Mouse (Mus musculus) hindbrain, postnatal 0 days (tissue): Measurements from ENCODE around the gene Gak. TPM values are rescaled to one million over a fixed set of nuclear protein-coding genes. Genes with fewer than 3 reads are reported as not detected.
A peak's percentile ranks its signal among the peaks of the same experiment; 100 is the strongest.

ENCODE experiments used
- ATAC-seq: fragments of 200-750 bp; cut with Nextera tagmentation; 2 replicates; pipeline ENCODE4 v1.8.0; 2017; ENCODE audit warnings: mild to moderate bottlenecking, moderate TSS enrichment, moderate library complexity
- DNase-seq: peaks from one replicate; pipeline ENCODE4 v3.0.0-alpha.2; 2015; ENCODE audit warnings: low spot score
- H3K27ac ChIP-seq: fragments of 300-500 bp; sonication (generic); 2 replicates; pipeline ENCODE4 v1.5.1; 2014; ENCODE audit warnings: mild to moderate bottlenecking
- H3K27me3 ChIP-seq: fragments of 300-500 bp; sonication (generic); 2 replicates; pipeline ENCODE4 v1.6.1; 2014; ENCODE audit warnings: low read length, mixed read lengths; ENCODE audit not compliant: insufficient read depth
- H3K36me3 ChIP-seq: fragments of 300-500 bp; sonication (generic); 2 replicates; pipeline ENCODE4 v1.6.1; 2014; ENCODE audit warnings: low read length, mixed read lengths; ENCODE audit not compliant: insufficient read depth
- H3K4me1 ChIP-seq: fragments of 300-500 bp; sonication (generic); 2 replicates; pipeline ENCODE4 v1.6.1; 2014; ENCODE audit warnings: antibody characterized with exemption, low read length, mixed read lengths; ENCODE audit not compliant: insufficient read depth
- H3K4me2 ChIP-seq: fragments of 300-500 bp; sonication (generic); 2 replicates; pipeline ENCODE4 v1.6.1; 2014; ENCODE audit warnings: low read depth, mild to moderate bottlenecking, low read length, moderate library complexity, mixed read lengths
- H3K4me3 ChIP-seq: fragments of 300-500 bp; sonication (generic); 2 replicates; pipeline ENCODE4 v1.5.1; 2014; ENCODE audit warnings: low read length
- H3K9ac ChIP-seq: fragments of 300-500 bp; sonication (generic); replicated peaks from 2 replicates; pipeline ENCODE4 v1.6.1; 2014; ENCODE audit warnings: mild to moderate bottlenecking, low read length, moderate library complexity, mixed read lengths
- H3K9me3 ChIP-seq: fragments of 300-500 bp; sonication (generic); 2 replicates; pipeline ENCODE4 v1.6.1; 2016; ENCODE audit warnings: low read length, mixed read lengths
- CTCF ChIP-seq: IDR thresholded peaks from 2 replicates; pipeline ENCODE4 v1.5.1; 2016; ENCODE audit warnings: antibody characterized with exemption, control low read depth, low read depth
- WGBS: fragments of 180-500 bp; shearing (Covaris S2); extraction: QIAGEN DNeasy Blood & Tissue Kit; methylation state at CpG from one replicate; pipeline ENCODE4 v1.1.7; 2014; 5-methylcytosine and 5-hydroxymethylcytosine counted together
- polyA plus RNA-seq: library from polyadenylated mRNA; unstranded; fragments of >200 nt; fragmentation: Nextera tagmentation; extraction: Ambion mirVana; gene quantifications from 2 replicates; pipeline ENCODE4 v1.2.1, GENCODE M21; 2015
- total RNA-seq: library from RNA; depleted of rRNA; stranded (reverse); fragments of >200 nt; gene quantifications from 2 replicates; pipeline ENCODE4 v1.2.3, GENCODE M21; 2014

Gene Gak
- total and polyA plus RNA-seq, 2 experiments from 2014 or later: 43.5 to 75.5 TPM

GRCm38 (mm10) chr5:108602537-108602936 lies 27.0 kb downstream of the Gak start:
- Histone ChIP-seq H3K4me3 (no peak overlapping the region), H3K36me3 (peaks cover 74% of the 10 kb centered on the region), H3K27me3 (no peaks in the 10 kb centered on the region), H3K4me2 (no peak overlapping the region), H3K9me3 (no peaks in the 10 kb centered on the region), H3K27ac (no peak overlapping the region), H3K9ac (no peak overlapping the region), H3K4me1 (no peaks in the 10 kb centered on the region)
- DNase-seq (no peak), ATAC-seq (no peak)
- TF ChIP-seq CTCF: no peak
- 96% methylated on average over 9 of the region's 9 CpGs for WGBS

GRCm38 (mm10) chr5:108599923-108600322 lies 29.6 kb downstream of the Gak start:
- no peak overlapping the region for H3K4me3 ChIP-seq
- ATAC-seq (no peak), DNase-seq (no peak)
- no peaks in the 10 kb centered on the region for H3K9me3 ChIP-seq
- H3K4me2 ChIP-seq: no peak overlapping the region
- no peaks in the 10 kb centered on the region for H3K4me1 ChIP-seq
- H3K36me3 ChIP-seq: peaks cover 79% of the 10 kb centered on the region
- H3K27me3 ChIP-seq: no peaks in the 10 kb centered on the region
- no peak overlapping the region for H3K9ac ChIP-seq
- 91% methylated on average over 1 of the region's 1 CpGs for WGBS
- H3K27ac ChIP-seq: no peak overlapping the region
- no peak for TF ChIP-seq CTCF

- DNase-seq (peak; percentile 60), ATAC-seq (peak; percentile 92)
- Histone ChIP-seq H3K36me3 (peaks cover 64% of the 10 kb centered on the region), H3K4me1 (no peaks in the 10 kb centered on the region), H3K4me2 (no peak overlapping the region), H3K27ac (peak overlapping the region; percentile 56; the same call in 1 of the 2 replicates), H3K9ac (no peak overlapping the region), H3K4me3 (no peak overlapping the region), H3K27me3 (no peaks in the 10 kb centered on the region), H3K9me3 (no peaks in the 10 kb centered on the region)
- WGBS: 68% methylated on average over 3 of the region's 3 CpGs
- no peak for TF ChIP-seq CTCF
Measured at GRCm38 (mm10) chr5:108581361-108581891, 48.1 kb downstream of the Gak start.

GRCm38 (mm10) chr5:108573054-108573453 lies 56.5 kb downstream of the Gak start:
- Histone ChIP-seq H3K4me1 (no peaks in the 10 kb centered on the region), H3K9me3 (no peaks in the 10 kb centered on the region), H3K4me3 (no peak overlapping the region), H3K27ac (no peak overlapping the region), H3K27me3 (no peaks in the 10 kb centered on the region), H3K9ac (no peak overlapping the region), H3K4me2 (no peak overlapping the region), H3K36me3 (peaks cover 73% of the 10 kb centered on the region)
- no peak for DNase-seq
- no peak for TF ChIP-seq CTCF
- ATAC-seq: no peak
- WGBS: 95% methylated on average over 6 of the region's 6 CpGs

- H3K27me3 ChIP-seq: no peaks in the 10 kb centered on the region
- ATAC-seq (no peak), DNase-seq (no peak)
- H3K9ac ChIP-seq: no peak overlapping the region
- H3K4me1 ChIP-seq: no peaks in the 10 kb centered on the region
- H3K36me3 ChIP-seq: peaks cover 72% of the 10 kb centered on the region
- no peak overlapping the region for H3K4me3 ChIP-seq
- H3K4me2 ChIP-seq: no peak overlapping the region
- WGBS: 68% methylated on average over 1 of the region's 1 CpGs
- H3K27ac ChIP-seq: no peak overlapping the region
- no peaks in the 10 kb centered on the region for H3K9me3 ChIP-seq
- TF ChIP-seq CTCF: no peak
Measured at GRCm38 (mm10) chr5:108570991-108571390, 58.6 kb downstream of the Gak start.

GRCm38 (mm10) chr5:108567104-108567503 lies 62.5 kb downstream of the Gak start:
- H3K27ac ChIP-seq: no peak overlapping the region
- no peaks in the 10 kb centered on the region for H3K27me3 ChIP-seq
- peaks cover 47% of the 10 kb centered on the region for H3K36me3 ChIP-seq
- DNase-seq (no peak), ATAC-seq (no peak)
- no peak overlapping the region for H3K4me3 ChIP-seq
- no peak overlapping the region for H3K4me2 ChIP-seq
- no peaks in the 10 kb centered on the region for H3K4me1 ChIP-seq
- H3K9ac ChIP-seq: no peak overlapping the region
- no peaks in the 10 kb centered on the region for H3K9me3 ChIP-seq
- TF ChIP-seq CTCF: no peak
- 90% methylated on average over 2 of the region's 2 CpGs for WGBS

- no peak for TF ChIP-seq CTCF
- Histone ChIP-seq H3K4me3 (no peak overlapping the region), H3K27ac (no peak overlapping the region), H3K4me2 (no peak overlapping the region), H3K36me3 (peaks cover 41% of the 10 kb centered on the region), H3K9me3 (no peaks in the 10 kb centered on the region), H3K4me1 (no peaks in the 10 kb centered on the region), H3K9ac (no peak overlapping the region), H3K27me3 (no peaks in the 10 kb centered on the region)
- 95% methylated on average over 4 of the region's 4 CpGs for WGBS
- DNase-seq (no peak), ATAC-seq (no peak)
Measured at GRCm38 (mm10) chr5:108566523-108566922, 63.0 kb downstream of the Gak start.
